Mouse (Mus musculus): ENCODE measurements around the gene Fdxr. TPM values are rescaled to one million over a fixed set of nuclear protein-coding genes. Genes with fewer than 3 reads are reported as not detected.

The Fdxr gene
- polyA plus RNA-seq, 1 experiment from 2014 or later: 2.3 TPM

GRCm38 (mm10) chr11:115282723-115283485 lies 6.1 kb upstream of the Fdxr start:
- 96% methylated on average over 7 of the region's 8 CpGs for WGBS (ENCODE audit: missing documents)
- H3K79me2 ChIP-seq (ENCODE audit: inconsistent target): no peaks in the 10 kb centered on the region
- H3K36me3 ChIP-seq (ENCODE audit: inconsistent target): no peaks in the 10 kb centered on the region
- no peak overlapping the region for H3K4me3 ChIP-seq (ENCODE audit: inconsistent target)
- no peak overlapping the region for H3K27ac ChIP-seq

GRCm38 (mm10) chr11:115282295-115282694 lies 5.4 kb upstream of the Fdxr start:
- 89% methylated on average over 8 of the region's 8 CpGs for WGBS (ENCODE audit: missing documents)
- H3K79me2 ChIP-seq (ENCODE audit: inconsistent target): no peaks in the 10 kb centered on the region
- H3K36me3 ChIP-seq (ENCODE audit: inconsistent target): no peaks in the 10 kb centered on the region
- H3K27ac ChIP-seq: no peak overlapping the region
- no peak overlapping the region for H3K4me3 ChIP-seq (ENCODE audit: inconsistent target)

- H3K4me3 ChIP-seq (ENCODE audit: inconsistent target): no peak overlapping the region
- no peaks in the 10 kb centered on the region for H3K36me3 ChIP-seq (ENCODE audit: inconsistent target)
- H3K27ac ChIP-seq: peak overlapping the region; percentile 29; the same call in 1 of the 2 replicates
- WGBS (ENCODE audit: missing documents): 27% methylated on average over 1 of the region's 1 CpGs
- H3K79me2 ChIP-seq (ENCODE audit: inconsistent target): no peaks in the 10 kb centered on the region
Measured at GRCm38 (mm10) chr11:115279726-115280125, 2.9 kb upstream of the Fdxr start.

- Histone ChIP-seq H3K4me3 (ENCODE audit: inconsistent target) (peak overlapping the region; percentile 77; the same call in 1 of the 2 replicates), H3K79me2 (ENCODE audit: inconsistent target) (no peaks in the 10 kb centered on the region), H3K27ac (peak overlapping the region; percentile 79; the same call in 1 of the 2 replicates), H3K36me3 (ENCODE audit: inconsistent target) (no peaks in the 10 kb centered on the region)
- WGBS (ENCODE audit: missing documents): 87% methylated on average over 6 of the region's 6 CpGs
Measured at GRCm38 (mm10) chr11:115278176-115278575, 1.3 kb upstream of the Fdxr start.

- H3K79me2 ChIP-seq (ENCODE audit: inconsistent target): no peaks in the 10 kb centered on the region
- peak overlapping the region; percentile 77 for H3K4me3 ChIP-seq (ENCODE audit: inconsistent target)
- H3K36me3 ChIP-seq (ENCODE audit: inconsistent target): no peaks in the 10 kb centered on the region
- 14% methylated on average over 7 of the region's 7 CpGs for WGBS (ENCODE audit: missing documents)
- peak overlapping the region; percentile 79 for H3K27ac ChIP-seq
Measured at GRCm38 (mm10) chr11:115277604-115277975, 740 bp upstream of the Fdxr start.

- H3K4me3 ChIP-seq (ENCODE audit: inconsistent target): peak overlapping the region; percentile 48
- 64% methylated on average over 3 of the region's 3 CpGs for WGBS (ENCODE audit: missing documents)
Measured at GRCm38 (mm10) chr11:115275954-115276353, 896 bp downstream of the Fdxr start.

GRCm38 (mm10) chr11:115275509-115275908 lies 1.3 kb downstream of the Fdxr start:
- WGBS (ENCODE audit: missing documents): 67% methylated on average over 6 of the region's 6 CpGs
- Histone ChIP-seq H3K36me3 (ENCODE audit: inconsistent target) (no peaks in the 10 kb centered on the region), H3K79me2 (ENCODE audit: inconsistent target) (no peaks in the 10 kb centered on the region), H3K27ac (no peak overlapping the region), H3K4me3 (ENCODE audit: inconsistent target) (no peak overlapping the region)

More at GRCm38 (mm10) chr11:115275954-115276353, 896 bp downstream of the Fdxr start:
- no peaks in the 10 kb centered on the region for H3K36me3 ChIP-seq (ENCODE audit: inconsistent target)
- H3K79me2 ChIP-seq (ENCODE audit: inconsistent target): no peaks in the 10 kb centered on the region
- no peak overlapping the region for H3K27ac ChIP-seq

GRCm38 (mm10) chr11:115274771-115275170 lies 2.1 kb downstream of the Fdxr start:
- Histone ChIP-seq H3K36me3 (ENCODE audit: inconsistent target) (no peaks in the 10 kb centered on the region), H3K79me2 (ENCODE audit: inconsistent target) (no peaks in the 10 kb centered on the region), H3K27ac (no peak overlapping the region), H3K4me3 (ENCODE audit: inconsistent target) (no peak overlapping the region)
- 94% methylated on average over 6 of the region's 6 CpGs for WGBS (ENCODE audit: missing documents)

- Histone ChIP-seq H3K4me3 (ENCODE audit: inconsistent target) (no peak overlapping the region), H3K27ac (no peak overlapping the region), H3K36me3 (ENCODE audit: inconsistent target) (no peaks in the 10 kb centered on the region), H3K79me2 (ENCODE audit: inconsistent target) (no peaks in the 10 kb centered on the region)
- 89% methylated on average over 5 of the region's 7 CpGs for WGBS (ENCODE audit: missing documents)
Measured at GRCm38 (mm10) chr11:115274178-115274577, 2.7 kb downstream of the Fdxr start.

- Histone ChIP-seq H3K79me2 (ENCODE audit: inconsistent target) (no peaks in the 10 kb centered on the region), H3K36me3 (ENCODE audit: inconsistent target) (no peaks in the 10 kb centered on the region), H3K27ac (no peak overlapping the region), H3K4me3 (ENCODE audit: inconsistent target) (no peak overlapping the region)
- WGBS (ENCODE audit: missing documents): 88% methylated on average over 6 of the region's 7 CpGs
Measured at GRCm38 (mm10) chr11:115273735-115274134, 3.1 kb downstream of the Fdxr start.

GRCm38 (mm10) chr11:115272894-115273498 lies 3.9 kb downstream of the Fdxr start:
- 87% methylated on average over 9 of the region's 10 CpGs for whole genome bisulfite sequencing (ENCODE audit: missing documents)
- no peaks in the 10 kb centered on the region for H3K79me2 ChIP-seq (ENCODE audit: inconsistent target)
- no peaks in the 10 kb centered on the region for H3K36me3 ChIP-seq (ENCODE audit: inconsistent target)
- H3K27ac ChIP-seq: no peak overlapping the region
- no peak overlapping the region for H3K4me3 ChIP-seq (ENCODE audit: inconsistent target)

- no peak overlapping the region for H3K27ac ChIP-seq
- 86% methylated on average over 10 of the region's 10 CpGs for WGBS (ENCODE audit: missing documents)
- no peak overlapping the region for H3K4me3 ChIP-seq (ENCODE audit: inconsistent target)
- H3K79me2 ChIP-seq (ENCODE audit: inconsistent target): no peaks in the 10 kb centered on the region
- H3K36me3 ChIP-seq (ENCODE audit: inconsistent target): no peaks in the 10 kb centered on the region
Measured at GRCm38 (mm10) chr11:115271481-115271880, 5.4 kb downstream of the Fdxr start.

- Histone ChIP-seq H3K27ac (no peak overlapping the region), H3K4me3 (ENCODE audit: inconsistent target) (no peak overlapping the region), H3K79me2 (ENCODE audit: inconsistent target) (no peaks in the 10 kb centered on the region), H3K36me3 (ENCODE audit: inconsistent target) (no peaks in the 10 kb centered on the region)
- WGBS (ENCODE audit: missing documents): 85% methylated on average over 9 of the region's 9 CpGs
Measured at GRCm38 (mm10) chr11:115271052-115271451, 5.8 kb downstream of the Fdxr start.

GRCm38 (mm10) chr11:115270148-115270861 lies 6.5 kb downstream of the Fdxr start:
- no peak overlapping the region for H3K27ac ChIP-seq
- H3K36me3 ChIP-seq (ENCODE audit: inconsistent target): no peaks in the 10 kb centered on the region
- H3K4me3 ChIP-seq (ENCODE audit: inconsistent target): no peak overlapping the region
- WGBS (ENCODE audit: missing documents): 60% methylated on average over 17 of the region's 19 CpGs
- no peaks in the 10 kb centered on the region for H3K79me2 ChIP-seq (ENCODE audit: inconsistent target)

Data from macrophage (primary cell).